Mouse (Mus musculus): Measurements from ENCODE around the gene Alox5.

GRCm38 (mm10) chr6:116361993-116362392, 99.0 kb downstream of the Alox5 start:
- TF ChIP-seq CTCF (IDR thresholded peaks at IDR 0.05; ENCODE audit: borderline replicate concordance, insufficient read depth, low read length) (no peak), POLR2A (IDR thresholded peaks at IDR 0.05; ENCODE audit: low read depth, low read length) (no peak)
